Mouse (Mus musculus) kidney, adult 2 months (tissue): ENCODE data around the gene 4930402H24Rik. TPM values are rescaled to one million over a fixed set of nuclear protein-coding genes. Genes with fewer than 3 reads are reported as not detected.

Experiments
- DNase-seq: peaks from one replicate; pipeline ENCODE4 v3.0.0; 2021
- H3K27ac ChIP-seq: fragments of 200-500 bp; 2 replicates; pipeline ENCODE4 v1.5.1; 2012; ENCODE audit warnings: low read depth, low read length, control low read depth, inconsistent platforms; ENCODE audit not compliant: insufficient read depth
- H3K27me3 ChIP-seq: fragments of 200-500 bp; replicated peaks from 2 replicates; pipeline ENCODE4 v1.6.1; 2012; ENCODE audit warnings: mild to moderate bottlenecking, moderate library complexity, low read length, inconsistent platforms; ENCODE audit not compliant: control insufficient read depth, insufficient read depth
- H3K36me3 ChIP-seq: fragments of 200-500 bp; 2 replicates; pipeline ENCODE4 v1.6.1; 2012; ENCODE audit warnings: mild to moderate bottlenecking, moderate library complexity, low read length, inconsistent platforms; ENCODE audit not compliant: control insufficient read depth, insufficient read depth
- H3K4me1 ChIP-seq: fragments of 200-500 bp; 2 replicates; pipeline ENCODE4 v1.6.1; 2011; ENCODE audit warnings: low read length; ENCODE audit not compliant: control insufficient read depth, insufficient read depth
- H3K4me3 ChIP-seq: fragments of 200-500 bp; 2 replicates; pipeline ENCODE4 v1.5.1; 2011; ENCODE audit warnings: mild to moderate bottlenecking, low read depth, low read length, control low read depth; ENCODE audit not compliant: insufficient read depth
- CTCF ChIP-seq: fragments of 200-500 bp; conservative IDR thresholded peaks from 2 replicates; pipeline ENCODE4 v1.5.1; 2011; ENCODE audit warnings: low read depth, mild to moderate bottlenecking, control low read depth, low read length, moderate library complexity, mixed read lengths; ENCODE audit not compliant: insufficient read depth, insufficient read length
- POLR2A ChIP-seq: fragments of 200-500 bp; IDR thresholded peaks from one replicate; pipeline ENCODE4 v1.6.1; 2011; ENCODE audit warnings: low read depth, low read length, control low read depth
- WGBS: fragments of 180-500 bp; shearing (Covaris S2); methylation state at CpG from one replicate; pipeline ENCODE4 v1.1.7; 2018; 5-methylcytosine and 5-hydroxymethylcytosine counted together
- polyA plus RNA-seq: library from polyadenylated mRNA; depleted of rRNA; stranded (reverse); fragments of >200 nt; gene quantifications from 2 replicates; pipeline ENCODE4 v1.2.3, GENCODE M21; 2012

4930402H24Rik gene
- polyA plus RNA-seq, 1 experiment, result 70.2 TPM

DNA sequence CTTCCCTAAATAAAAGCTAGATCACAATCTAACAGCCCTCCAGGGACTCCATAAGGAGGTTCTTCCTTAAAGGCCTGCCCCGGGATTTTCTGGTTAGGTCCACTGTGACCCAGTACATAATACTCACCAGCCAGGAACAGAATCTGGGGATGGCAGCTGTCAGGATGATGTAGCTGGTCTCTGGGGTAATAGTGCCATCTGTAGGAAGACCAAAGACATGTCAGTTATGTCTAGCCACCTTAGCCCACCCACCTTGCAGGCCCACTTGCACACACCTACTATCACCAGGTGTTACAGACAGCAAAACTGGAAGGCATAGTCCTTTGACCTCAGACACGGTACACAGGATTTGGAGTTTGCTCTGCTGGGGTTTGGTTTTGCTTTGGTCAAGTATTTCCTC lies 138.7 kb downstream of the 4930402H24Rik start:
- no peaks in the 10 kb centered on the region for H3K4me1 ChIP-seq
- no peaks in the 10 kb centered on the region for H3K27me3 ChIP-seq
- TF ChIP-seq POLR2A (no peak), CTCF (peak; percentile 37; the same call in 1 of the 2 replicates)
- DNase-seq, result no peak
- H3K27ac ChIP-seq, result no peak overlapping the region
- H3K4me3 ChIP-seq, result no peak overlapping the region
- 38% methylated on average over 2 of the region's 2 CpGs for WGBS
- H3K36me3 ChIP-seq, result peaks cover 11% of the 10 kb centered on the region

DNA sequence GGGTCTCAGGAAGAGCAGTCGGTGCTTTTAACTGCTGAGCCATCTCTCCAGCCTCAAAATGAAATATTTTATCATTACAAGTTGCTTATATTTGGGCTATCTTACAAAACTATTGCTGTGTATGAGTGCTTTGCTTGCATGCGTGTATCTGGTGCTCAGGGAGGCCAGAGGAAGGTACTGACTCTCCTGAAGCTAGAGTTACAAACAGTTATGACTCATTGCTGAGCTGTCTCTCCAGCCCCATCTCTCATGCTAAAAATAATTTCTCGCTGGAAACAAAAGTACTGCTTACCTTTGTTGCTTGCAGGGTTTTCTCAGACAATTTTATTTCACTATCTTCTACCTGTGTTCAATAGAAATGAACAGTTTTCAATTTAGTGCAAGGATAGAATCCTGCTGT lies 140.8 kb downstream of the 4930402H24Rik start:
- H3K4me1 ChIP-seq, result peaks cover 4% of the 10 kb centered on the region; the same call in 1 of the 2 replicates
- H3K27ac ChIP-seq, result no peak overlapping the region
- TF ChIP-seq POLR2A, result no peak
- TF ChIP-seq CTCF, result no peak
- no peaks in the 10 kb centered on the region for H3K27me3 ChIP-seq
- WGBS, result 89% methylated on average over 3 of the region's 3 CpGs
- no peak for DNase-seq
- H3K4me3 ChIP-seq, result no peak overlapping the region
- peaks cover 10% of the 10 kb centered on the region for H3K36me3 ChIP-seq

DNA sequence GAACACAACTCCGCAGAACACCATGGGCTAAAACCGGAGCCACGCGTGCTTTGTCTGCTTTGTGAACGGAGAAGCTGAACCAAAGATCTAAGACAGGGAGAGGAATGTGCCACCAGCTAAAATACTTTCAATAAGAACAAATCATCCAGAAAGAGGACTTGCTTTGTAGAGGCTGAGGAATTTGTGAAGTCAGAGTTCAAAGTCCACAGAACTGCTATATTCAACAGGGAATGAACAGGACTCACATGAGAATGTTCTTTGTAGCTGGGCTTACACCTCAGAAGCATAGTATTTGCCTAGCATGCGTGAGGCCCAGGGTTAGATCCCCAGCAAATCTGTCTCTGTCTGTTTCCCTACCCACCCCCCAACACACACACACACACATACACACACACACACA lies 145.3 kb downstream of the 4930402H24Rik start:
- peaks cover 5% of the 10 kb centered on the region for H3K36me3 ChIP-seq
- TF ChIP-seq POLR2A, result no peak
- TF ChIP-seq CTCF, result no peak
- peaks cover 5% of the 10 kb centered on the region; the same call in 1 of the 2 replicates for H3K4me1 ChIP-seq
- H3K4me3 ChIP-seq, result no peak overlapping the region
- H3K27ac ChIP-seq, result peak overlapping the region; percentile 89
- WGBS, result 45% methylated on average over 6 of the region's 6 CpGs
- no peaks in the 10 kb centered on the region for H3K27me3 ChIP-seq
- DNase-seq, result peak; percentile 79

DNA sequence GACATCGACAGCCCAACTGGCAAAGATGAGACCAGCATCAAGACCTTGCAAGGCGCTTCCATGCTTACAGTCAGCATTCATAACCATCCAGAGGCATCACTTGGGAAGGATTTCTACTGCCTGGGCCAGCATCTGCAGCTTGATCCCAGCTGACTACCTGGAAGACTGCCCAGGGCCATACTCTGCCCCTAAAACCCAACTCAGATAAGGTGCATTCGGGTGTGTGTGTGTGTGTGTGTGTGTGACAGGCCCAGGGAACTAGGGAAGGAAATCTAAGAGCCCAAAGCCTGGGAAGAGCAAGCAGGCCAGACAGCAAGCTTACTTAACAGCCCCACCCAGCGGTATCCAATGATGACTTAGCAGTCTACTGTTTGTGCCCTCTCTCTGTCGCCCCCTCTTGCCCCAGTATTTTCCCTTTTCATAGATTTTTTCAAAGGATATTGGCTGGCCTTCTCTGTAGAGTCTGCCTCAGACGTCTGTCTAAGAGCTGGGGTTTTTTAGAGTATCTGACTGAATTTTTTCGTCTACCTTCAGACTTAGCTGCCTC lies 151.1 kb downstream of the 4930402H24Rik start:
- Histone ChIP-seq H3K36me3 (peaks cover 5% of the 10 kb centered on the region), H3K27me3 (no peaks in the 10 kb centered on the region), H3K4me1 (no peaks in the 10 kb centered on the region), H3K27ac (no peak overlapping the region), H3K4me3 (no peak overlapping the region)
- no peak for TF ChIP-seq CTCF
- TF ChIP-seq POLR2A, result no peak
- DNase-seq, result no peak
- 73% methylated on average over 7 of the region's 7 CpGs for WGBS

DNA sequence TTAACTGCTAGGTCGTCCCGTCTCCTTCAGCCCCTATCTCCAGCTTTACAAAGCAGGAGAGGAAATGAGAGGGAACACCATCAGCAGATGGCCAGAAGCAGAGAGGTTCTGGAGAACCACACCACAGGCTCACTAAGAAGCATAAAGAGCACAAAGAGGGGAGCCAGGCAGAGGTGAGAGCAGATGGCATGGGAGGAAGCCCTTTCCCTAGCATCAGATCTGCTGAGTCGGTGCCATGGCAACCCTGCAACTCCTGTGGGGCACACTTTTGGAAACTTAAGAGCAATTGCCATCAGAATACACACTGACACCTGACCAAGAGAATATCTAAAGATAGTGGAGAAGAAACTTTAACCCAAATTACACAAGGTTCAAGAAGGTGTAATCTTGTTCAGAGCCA lies 151.6 kb downstream of the 4930402H24Rik start:
- no peaks in the 10 kb centered on the region for H3K4me1 ChIP-seq
- no peaks in the 10 kb centered on the region for H3K27me3 ChIP-seq
- 89% methylated on average over 3 of the region's 3 CpGs for WGBS
- no peak overlapping the region for H3K4me3 ChIP-seq
- DNase-seq, result no peak
- H3K27ac ChIP-seq, result no peak overlapping the region
- TF ChIP-seq POLR2A (no peak), CTCF (no peak)
- peaks cover 5% of the 10 kb centered on the region for H3K36me3 ChIP-seq

DNA sequence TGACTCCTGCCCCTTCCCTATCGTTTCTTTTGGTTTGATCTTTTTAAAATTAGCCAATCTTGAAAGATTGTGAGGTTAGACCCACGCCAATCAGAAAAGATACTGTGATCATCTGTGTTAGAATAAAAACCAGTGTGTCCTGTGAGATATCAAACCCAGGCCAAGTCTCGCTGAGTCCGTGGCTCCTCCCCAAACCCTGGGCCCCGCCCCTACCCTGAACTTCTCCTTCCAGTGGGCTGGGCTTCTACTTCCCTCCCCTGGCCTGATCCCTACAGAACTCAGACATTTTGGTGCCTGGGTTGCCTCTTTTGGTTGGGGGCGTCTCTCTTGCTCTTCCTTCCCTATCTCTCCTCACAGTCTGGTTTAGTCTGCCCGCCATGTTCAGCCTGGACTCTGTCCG lies 155.8 kb downstream of the 4930402H24Rik start:
- H3K27ac ChIP-seq, result no peak overlapping the region
- no peaks in the 10 kb centered on the region for H3K4me1 ChIP-seq
- WGBS, result 75% methylated on average over 8 of the region's 8 CpGs
- no peak overlapping the region for H3K4me3 ChIP-seq
- peaks cover 13% of the 10 kb centered on the region for H3K36me3 ChIP-seq
- H3K27me3 ChIP-seq, result no peaks in the 10 kb centered on the region
- DNase-seq, result no peak
- TF ChIP-seq CTCF, result no peak
- TF ChIP-seq POLR2A, result no peak

DNA sequence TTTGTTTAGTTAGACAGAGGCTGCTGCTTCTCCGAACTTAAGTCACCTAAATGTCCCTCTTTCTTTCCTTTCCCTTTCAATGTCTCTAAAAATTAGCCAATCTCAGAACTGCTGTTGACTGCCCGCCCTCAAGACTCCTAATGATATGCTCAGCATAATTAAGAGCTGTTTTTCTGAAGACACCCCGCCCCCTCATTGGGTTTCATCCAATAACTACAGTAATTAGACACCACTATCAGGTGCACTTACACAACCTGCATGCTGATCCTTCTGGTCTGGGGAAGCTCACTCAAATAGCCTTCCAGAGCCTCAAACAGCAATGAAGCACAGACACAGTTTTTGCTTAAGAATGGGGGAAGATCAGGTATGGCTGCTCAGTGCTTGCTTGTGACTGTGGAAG lies 156.5 kb downstream of the 4930402H24Rik start:
- Histone ChIP-seq H3K4me1 (no peaks in the 10 kb centered on the region), H3K27me3 (no peaks in the 10 kb centered on the region), H3K4me3 (no peak overlapping the region), H3K36me3 (peaks cover 13% of the 10 kb centered on the region), H3K27ac (no peak overlapping the region)
- TF ChIP-seq CTCF (no peak), POLR2A (no peak)
- WGBS, result 73% methylated on average over 3 of the region's 3 CpGs
- DNase-seq, result peak; percentile 36

DNA sequence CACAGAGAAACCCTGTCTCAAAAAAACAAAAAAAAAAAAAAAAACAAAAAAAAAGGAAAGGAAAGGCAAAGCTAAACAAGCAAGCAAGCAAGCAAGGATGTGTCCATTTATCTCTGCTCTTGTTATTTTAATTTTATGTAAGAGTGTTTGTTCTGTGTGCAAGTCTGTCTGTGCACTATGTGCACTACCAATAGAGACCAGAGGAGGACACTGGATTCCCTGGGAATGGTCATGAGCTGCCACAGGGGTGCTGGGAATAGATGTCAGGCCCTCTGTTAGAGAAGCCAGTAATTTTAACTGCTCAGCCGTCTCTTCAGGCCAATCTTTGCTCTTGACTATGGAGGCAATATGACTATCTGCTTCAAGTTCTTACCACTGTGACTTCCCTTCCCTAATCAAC lies 162.6 kb downstream of the 4930402H24Rik start:
- no peaks in the 10 kb centered on the region for H3K4me1 ChIP-seq
- peaks cover 14% of the 10 kb centered on the region for H3K36me3 ChIP-seq
- 96% methylated on average over 1 of the region's 1 CpGs for whole genome bisulfite sequencing
- H3K4me3 ChIP-seq, result no peak overlapping the region
- DNase-seq, result no peak
- H3K27me3 ChIP-seq, result no peaks in the 10 kb centered on the region
- TF ChIP-seq POLR2A (no peak), CTCF (no peak)
- H3K27ac ChIP-seq, result no peak overlapping the region
